Mouse (Mus musculus): Measurements from ENCODE around the gene Kndc1.

The Kndc1 gene

DNA sequence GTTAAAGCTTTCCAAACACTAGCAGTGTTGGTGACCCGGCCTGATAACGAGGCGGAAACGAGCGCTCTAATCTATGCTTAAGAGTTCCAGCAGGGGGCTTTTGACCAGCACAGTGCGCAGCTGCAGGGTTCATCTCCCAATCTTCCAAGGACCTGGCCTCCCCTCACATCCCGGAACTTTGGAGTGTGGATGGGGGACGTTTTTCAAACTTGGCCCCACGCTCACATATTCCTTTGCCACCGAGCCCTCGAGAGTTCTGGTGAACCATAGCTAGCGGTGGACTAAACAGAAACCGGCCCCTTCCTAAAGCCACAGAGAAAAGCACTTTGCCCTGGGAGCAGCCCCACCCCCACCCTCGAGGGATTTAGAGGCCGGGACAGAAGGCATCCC lies 55.4 kb downstream of the Kndc1 start:
- no peak for ATAC-seq (ENCODE audit: insufficient number of reproducible peaks, low FRiP score, low TSS enrichment)

DNA sequence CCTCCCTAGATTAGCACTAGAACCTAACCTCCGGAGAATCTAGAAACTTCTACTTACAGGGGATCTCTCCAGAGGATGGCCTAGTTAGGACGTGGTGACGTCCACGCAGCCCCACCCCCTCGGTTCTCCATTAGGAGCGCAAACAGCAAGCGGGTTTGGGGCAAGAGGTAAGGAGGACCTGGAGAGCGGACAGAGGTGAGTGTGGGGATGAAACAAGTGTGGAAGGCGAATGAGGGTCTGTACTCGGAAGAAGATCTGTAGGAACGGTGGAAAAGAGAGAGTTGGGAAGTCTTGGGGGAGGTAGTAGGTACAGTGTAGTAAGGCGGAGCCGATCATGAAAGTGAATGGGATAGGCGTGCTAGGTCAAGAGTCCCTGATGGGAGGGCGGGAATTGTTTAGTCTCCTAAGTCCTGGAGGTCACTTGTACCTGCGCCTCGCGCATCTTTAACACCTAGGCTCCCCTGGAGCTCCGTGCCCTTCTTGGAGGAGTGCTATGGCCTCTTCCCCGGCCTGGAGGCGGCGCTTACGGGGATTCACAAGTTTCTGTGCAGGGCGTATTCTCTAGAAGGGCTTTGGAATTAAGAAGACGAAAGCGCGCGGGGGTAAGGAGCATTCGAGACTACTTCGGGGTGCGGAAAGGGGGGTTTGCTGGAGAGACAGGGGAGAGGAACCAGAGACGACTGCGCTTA lies 55.9 kb downstream of the Kndc1 start:
- no peak for ATAC-seq (ENCODE audit: insufficient number of reproducible peaks, low FRiP score, low TSS enrichment)

DNA sequence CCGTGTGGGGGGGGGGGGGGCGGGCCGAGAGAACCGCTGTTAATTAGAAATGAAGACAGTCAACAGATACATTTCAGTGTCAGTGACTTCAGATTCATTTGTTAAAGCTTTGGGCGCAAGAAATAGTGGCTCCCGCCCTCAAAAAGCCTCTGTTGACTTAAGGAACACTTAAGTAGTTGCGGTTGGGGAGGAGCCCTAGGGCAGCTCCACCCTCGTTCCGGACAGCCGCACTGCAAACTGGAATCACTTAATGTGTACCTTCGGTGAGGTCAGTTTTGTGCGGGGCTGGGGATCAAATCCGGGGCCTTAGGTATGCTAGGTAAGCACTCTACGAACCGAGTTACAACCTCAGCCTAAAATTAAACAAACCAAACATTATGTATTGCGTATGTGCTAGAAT lies 56.6 kb downstream of the Kndc1 start:
- no peak for ATAC-seq (ENCODE audit: insufficient number of reproducible peaks, low FRiP score, low TSS enrichment)

DNA sequence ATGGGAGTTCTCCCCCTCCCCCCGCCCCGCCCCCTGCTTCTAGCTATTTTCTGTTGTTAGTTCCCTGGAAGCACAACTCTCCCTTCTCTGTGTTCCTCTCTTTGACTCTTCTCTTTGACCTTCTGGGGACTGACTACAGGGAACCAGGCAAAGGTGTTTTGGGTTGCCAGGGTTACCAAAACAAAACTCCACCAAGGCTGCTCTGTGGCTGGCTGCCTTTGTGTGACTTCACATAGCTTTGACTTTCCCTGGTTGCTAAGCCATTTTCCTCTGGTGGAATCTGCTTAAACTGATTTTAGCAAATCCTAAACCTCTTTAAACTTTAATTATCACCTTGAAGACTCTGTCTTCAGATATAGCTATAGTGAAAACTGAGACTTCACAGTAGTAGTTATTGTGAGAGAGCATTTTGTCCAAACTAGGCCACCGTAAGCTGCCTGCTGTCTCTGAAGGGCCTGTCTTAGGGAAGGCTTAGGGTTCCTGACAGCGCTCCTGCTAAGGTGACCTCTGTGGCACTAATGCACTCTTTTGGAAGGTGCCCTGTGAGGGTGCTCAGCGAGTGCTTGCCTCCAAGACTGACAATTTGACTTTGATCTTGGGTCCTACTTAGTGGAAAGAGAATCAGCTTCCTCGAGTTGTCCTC lies 57.6 kb downstream of the Kndc1 start:
- no peak for ATAC-seq (ENCODE audit: insufficient number of reproducible peaks, low FRiP score, low TSS enrichment)

DNA sequence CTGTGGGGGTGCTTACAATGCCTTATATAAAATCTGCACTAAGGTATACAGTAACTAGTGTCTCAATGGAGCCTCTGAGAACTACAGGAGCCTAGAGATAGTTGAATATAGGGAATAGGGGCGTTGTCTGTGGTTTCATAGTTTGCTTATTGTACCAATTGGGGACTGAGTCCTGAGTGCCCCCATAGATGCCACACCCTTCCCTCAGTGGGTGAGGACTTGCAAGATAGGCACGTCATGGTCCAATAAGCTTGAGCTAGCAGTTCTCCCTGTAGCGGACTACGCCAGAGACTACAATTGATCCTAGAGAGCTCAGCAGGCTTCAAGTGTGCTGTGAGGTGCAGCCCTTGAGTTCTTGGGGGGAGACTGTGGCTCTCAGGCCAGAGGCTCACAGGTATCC lies 61.0 kb downstream of the Kndc1 start:
- no peak for ATAC-seq (ENCODE audit: insufficient number of reproducible peaks, low FRiP score, low TSS enrichment)

DNA sequence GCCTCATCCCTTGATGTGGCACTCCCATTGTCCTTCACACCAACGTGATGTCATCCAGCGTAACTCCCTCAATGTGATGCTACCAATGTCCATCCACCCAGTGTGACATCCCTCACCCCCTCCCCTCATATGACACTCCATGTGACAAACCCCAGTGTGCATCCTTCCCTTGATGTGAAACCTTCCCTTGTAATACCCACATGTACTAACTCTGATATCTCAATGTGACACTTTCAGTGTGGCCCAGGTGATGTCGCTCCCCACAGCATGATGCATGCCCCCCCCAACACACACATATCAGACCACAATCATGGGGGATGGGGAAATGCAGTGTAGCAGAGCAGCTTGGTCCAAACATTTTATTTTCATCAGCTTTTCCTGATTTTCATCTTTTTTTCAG lies 62.2 kb downstream of the Kndc1 start:
- ATAC-seq (ENCODE audit: insufficient number of reproducible peaks, low FRiP score, low TSS enrichment), result no peak

DNA sequence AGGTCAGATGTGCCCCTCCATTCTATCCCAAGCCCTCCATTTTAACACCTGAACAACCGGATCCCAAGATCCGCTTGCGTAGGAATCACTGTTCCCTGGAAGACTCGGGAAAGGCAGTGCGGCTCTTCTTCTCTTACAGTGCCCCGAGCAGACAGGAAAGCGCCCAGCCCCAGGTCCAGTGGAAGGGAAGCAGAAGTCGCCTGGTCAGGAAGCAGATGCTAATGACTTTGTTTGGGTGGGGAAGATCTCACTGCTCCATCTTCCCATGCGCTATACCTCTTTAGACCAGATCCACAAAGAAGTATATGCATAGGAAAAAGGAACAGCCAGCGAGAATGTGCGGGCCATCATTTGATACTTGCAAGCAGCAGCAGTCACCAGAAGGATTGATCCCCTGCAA lies 62.9 kb downstream of the Kndc1 start:
- ATAC-seq (ENCODE audit: insufficient number of reproducible peaks, low FRiP score, low TSS enrichment), result no peak

DNA sequence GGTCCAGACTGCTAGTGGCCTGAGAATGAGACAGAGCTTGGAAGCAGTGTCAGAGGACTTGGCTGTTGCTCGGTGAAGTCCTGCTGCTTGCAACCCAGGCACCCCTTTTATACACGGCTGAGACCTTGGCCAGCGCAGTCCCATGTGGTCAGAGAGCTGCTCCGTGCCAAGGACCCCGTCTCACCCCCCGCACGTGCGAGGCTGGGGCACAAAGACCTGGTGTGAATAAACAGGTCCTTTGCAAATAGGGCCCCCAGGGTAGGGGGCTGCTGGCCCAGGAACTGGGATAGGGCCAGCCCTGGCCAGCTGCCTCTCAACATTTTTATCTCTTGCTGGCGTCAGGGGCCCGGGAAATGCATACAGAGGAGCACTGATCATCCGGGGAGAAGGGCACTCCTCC lies 63.5 kb downstream of the Kndc1 start:
- no peak for ATAC-seq (ENCODE audit: insufficient number of reproducible peaks, low FRiP score, low TSS enrichment)

DNA sequence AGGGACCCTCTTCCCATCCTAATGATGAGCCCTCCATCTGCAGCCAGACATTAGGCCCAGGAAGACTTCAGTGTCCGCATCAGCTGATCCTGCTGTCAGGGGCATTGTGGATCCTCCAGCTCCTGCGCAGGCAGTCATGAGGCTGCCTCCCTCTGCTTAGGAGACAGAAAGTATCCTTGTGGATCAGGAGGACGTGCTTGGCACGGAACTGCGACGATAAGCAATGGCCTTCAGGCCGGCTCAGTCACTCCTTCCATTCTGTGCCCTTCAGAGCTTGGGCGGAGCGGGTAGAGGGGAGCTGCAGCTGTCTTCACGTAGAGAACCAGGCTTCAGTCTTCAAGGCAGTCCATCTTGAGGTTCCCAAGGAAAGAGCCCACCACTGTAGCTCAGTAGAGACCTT lies 66.6 kb downstream of the Kndc1 start:
- ATAC-seq (ENCODE audit: insufficient number of reproducible peaks, low FRiP score, low TSS enrichment), result no peak

DNA sequence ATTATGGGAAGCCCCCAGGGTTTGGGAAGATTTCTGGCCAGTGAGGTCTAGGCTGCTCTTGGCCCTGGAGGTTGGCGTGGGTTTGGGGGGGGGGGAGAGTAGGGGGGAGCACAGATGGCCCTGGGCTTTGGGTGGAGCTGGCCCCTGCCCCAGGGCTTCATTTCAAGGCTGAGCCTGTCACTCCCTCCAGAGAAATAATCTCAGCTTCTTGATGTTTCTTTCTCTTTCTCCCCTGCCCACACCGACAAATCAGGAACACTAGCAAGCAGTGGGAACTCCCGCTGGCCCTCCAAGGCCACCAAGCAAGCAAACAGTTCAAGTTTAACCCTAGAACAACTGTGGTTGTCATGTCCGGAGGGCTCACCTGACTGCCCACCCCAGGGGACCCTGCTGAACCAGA lies 69.3 kb downstream of the Kndc1 start:
- ATAC-seq (ENCODE audit: insufficient number of reproducible peaks, low FRiP score, low TSS enrichment), result no peak

DNA sequence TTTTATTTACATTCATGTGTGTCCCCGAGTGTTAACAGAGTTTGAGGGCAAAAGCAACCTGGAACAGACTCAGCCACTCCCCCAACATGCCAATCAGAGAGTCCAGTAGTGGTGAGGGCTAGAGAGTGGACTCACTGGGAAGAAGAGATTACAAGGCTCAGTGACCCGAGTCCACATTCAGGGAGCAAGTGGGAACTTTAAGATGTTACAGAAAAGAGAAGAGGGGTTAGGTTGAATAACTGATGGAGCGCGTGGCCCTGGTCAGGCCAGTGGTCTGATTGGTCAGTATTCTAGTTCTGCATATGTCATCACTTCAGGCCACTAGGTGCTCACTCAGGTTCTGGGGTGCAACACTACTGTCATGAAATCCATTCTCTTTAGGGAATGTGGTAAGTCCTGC lies 72.7 kb downstream of the Kndc1 start:
- ATAC-seq (ENCODE audit: insufficient number of reproducible peaks, low FRiP score, low TSS enrichment), result no peak

DNA sequence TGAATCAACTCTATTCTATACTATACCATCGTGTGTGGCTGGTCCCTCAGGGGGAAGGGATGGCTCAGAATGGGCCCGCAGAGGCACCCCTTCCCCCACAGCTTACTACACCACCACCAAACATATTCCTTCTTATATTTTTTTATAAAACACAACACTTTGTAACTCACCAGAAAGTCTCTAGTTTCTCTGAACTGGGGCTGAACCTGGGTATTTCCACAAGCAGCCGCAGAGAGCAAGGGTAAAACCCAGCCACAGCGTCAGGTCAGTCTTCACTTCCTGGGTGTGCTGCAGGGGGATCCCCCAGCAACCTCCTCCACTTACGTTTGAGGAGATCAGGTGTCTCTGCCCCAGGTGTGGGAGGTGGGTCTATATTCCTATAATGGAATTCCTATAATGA lies 73.9 kb downstream of the Kndc1 start:
- ATAC-seq (ENCODE audit: insufficient number of reproducible peaks, low FRiP score, low TSS enrichment), result no peak

DNA sequence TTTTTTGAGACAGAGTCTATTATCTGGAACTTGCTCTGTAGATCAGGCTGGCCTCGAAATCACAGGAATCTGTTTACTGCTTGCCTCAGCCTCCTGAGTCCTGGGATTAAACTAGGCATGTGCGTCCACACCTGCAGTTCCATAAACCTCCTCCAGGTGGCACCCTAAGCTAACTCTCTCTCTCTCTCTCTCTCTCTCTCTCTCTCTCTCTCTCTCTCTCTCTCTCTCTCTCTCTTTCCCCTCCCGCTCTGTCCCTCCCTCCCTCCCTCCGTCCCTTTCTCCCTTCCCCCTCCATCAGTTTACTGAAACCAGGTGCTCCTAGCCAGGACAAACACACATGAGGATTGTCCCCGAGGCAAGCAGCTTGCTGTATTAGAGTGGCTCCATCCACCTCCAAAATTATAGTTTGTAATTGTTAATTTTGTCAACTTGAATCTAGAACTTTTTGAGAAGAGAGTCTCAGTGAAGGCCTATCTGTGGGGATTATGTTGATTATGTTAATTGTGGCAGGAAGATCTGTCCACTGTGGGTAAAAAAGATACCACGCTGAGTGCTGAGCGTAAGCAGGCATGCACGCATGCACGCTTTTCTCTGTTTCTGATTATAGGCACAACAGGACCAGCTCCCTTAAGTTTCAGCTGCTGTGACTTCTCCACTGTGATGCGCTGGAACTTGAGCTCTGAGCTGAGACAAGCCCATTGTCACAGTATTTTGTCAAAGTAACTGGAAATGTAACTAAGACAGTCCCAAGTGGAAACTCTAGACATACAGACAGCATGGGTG lies 75.0 kb downstream of the Kndc1 start:
- ATAC-seq (ENCODE audit: insufficient number of reproducible peaks, low FRiP score, low TSS enrichment), result no peak

DNA sequence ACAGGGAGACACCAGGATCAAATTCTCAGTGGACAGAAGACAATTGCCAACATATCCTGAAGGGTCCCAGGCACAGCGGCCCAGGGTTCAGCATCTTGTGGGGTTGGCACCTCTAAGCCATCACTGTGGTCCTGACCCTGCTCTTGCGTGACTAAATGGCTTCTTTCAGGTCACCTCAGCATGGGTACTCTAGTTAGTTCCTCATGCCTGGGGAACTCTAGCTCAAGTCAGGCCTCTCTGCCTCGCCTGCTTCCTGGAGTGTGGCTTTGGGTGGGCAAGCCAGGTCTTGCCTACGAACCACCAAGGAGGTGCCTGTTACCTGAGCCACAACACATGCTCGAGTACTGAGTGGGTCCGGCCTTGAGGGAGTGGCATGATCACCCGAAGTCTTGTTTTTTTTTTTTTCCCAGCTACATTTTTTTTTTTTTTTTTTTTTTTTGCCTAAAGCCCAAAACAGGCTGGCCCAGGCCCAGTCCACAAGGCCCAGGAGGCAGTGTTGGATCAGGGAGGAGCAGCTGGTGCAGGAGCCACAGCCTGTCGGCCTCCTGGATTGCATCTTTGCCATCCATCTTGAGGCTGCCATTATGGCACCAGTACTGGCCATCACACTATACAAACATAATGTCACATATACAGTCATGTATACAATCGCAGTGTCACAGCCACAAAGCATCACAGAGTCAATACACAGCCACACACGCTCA lies 75.9 kb downstream of the Kndc1 start:
- ATAC-seq (ENCODE audit: insufficient number of reproducible peaks, low FRiP score, low TSS enrichment), result no peak

DNA sequence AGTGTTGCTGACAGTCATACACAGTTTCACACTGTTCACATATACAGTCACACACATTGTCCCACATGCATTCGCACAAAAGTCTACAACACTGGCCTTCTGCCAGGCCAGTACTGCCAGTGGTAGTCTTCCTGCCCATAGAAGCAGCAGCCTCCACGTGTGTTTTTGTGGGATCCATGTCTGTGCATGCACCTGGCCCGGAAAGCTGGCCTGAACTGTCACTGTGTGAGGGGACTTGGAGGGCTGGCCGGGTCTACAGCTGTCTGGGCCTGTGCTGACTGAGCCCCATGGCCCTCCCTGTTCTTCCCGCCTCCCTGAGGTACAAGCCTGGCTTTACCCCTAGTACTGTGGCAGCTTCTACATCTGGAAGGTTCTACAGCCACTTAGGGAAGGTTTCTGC lies 76.5 kb downstream of the Kndc1 start:
- no peak for ATAC-seq (ENCODE audit: insufficient number of reproducible peaks, low FRiP score, low TSS enrichment)

DNA sequence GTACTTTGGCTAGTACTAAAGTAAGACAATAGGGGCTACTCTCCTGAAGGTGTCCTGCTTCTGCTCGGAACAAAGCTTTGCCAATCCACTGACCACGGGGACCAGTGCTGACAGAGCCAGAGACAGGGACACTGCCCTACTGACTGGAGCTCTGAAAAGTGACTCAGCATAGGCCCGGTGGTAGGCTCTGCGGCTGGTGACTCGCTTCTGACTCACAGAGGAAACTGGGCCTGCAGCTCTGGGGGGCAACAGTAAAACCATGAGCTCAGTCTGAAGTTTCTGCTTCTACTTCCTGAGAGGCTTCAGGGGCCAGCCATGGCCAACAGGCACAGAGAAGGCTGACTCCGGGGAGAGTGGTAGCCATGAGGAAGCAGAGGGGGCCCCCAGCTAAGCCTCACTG lies 76.9 kb downstream of the Kndc1 start:
- ATAC-seq (ENCODE audit: insufficient number of reproducible peaks, low FRiP score, low TSS enrichment), result no peak

DNA sequence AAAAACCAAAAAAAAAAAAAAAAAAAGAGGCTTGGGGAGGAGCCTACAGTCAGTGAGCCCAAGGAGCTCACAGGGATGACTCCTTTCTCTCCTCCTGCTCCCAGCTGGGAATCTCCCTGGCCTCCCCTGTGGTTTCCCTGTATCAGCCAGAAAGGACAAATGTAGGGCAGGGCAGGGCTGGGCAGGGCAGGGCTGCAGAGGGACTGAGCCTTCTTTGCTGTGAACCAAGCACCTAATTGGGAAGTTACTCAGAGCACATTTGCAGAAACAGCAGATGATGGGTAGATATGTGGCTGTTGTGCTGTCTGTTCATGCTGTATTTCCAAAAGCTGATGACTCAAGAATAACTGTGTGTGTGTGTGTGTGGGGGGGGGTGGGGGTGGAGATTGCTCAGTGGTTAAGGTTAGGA lies 78.4 kb downstream of the Kndc1 start:
- ATAC-seq (ENCODE audit: insufficient number of reproducible peaks, low FRiP score, low TSS enrichment), result no peak

DNA sequence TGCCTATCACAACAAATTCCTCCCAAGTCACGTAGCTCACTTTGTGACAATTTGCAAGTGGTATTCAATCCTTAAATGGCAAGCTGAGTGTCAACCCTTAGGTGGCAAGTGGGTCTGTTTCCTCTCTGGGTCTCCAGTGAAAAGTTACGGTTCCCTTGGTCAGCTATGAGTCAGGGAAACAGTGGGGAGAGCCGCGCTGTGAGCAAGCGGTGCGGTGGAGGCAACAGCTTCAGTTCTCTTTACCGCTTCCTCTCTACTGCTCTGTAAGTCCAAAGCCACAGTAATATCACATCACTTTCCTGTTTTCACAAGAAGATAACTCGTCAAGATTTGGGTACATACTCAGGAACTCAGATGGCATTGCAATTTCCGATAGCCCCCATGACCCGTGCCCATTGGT lies 79.8 kb downstream of the Kndc1 start:
- ATAC-seq (ENCODE audit: insufficient number of reproducible peaks, low FRiP score, low TSS enrichment), result no peak

DNA sequence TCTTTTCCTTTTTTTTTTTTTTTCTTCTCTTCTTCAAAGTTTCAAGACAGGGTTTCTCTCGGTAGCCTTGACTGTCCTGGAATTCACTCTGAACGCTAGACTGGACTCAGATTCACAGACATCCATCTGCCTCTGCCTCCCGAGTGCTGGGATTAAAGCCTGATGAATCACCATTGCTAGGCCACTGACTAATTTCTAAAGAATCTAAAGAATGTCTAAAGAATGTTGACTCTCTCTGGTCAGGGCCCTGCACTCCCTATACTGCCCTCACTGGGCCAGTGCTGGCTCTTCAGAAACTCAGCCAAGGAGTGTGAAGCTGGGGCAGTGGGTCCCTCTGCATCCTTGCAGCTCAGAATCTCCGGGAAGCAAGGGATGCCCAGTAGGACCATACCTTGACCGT lies 81.0 kb downstream of the Kndc1 start:
- no peak for ATAC-seq (ENCODE audit: insufficient number of reproducible peaks, low FRiP score, low TSS enrichment)

DNA sequence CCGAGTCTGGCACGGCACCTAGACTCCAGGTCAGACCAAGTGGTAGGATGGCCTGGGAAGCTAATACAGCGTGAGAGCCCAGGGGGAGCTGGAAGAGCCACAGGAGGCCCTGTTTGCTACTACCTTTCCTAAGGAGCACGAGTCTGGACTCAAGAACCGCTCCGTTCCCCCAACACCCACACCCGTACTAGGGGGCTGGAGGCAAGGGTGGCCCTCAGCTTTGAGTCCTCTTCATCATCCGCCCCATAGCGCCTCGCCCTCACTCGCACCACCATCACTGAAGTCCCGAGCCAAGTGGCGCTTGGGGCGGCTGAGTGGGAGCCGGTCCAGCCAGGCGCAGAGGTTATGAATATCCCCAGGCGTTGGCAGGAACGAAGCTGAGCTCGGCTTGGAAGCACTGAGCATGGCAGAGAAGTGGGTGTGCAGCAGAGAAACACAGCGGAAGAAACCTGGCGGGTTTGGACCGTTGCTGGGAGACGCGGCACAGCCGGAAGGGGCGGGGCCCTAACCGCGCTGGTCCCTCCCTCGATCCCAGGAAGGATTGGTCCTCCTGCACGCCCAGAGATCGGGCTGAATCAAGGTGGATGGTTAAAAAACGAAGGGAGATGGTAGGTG lies 83.9 kb downstream of the Kndc1 start, which contains the start of gene 6430531B16Rik:
TSS of gene 6430531B16Rik (minus strand) at position 478 of the 615 bp plus-strand sequence.
- ATAC-seq (ENCODE audit: insufficient number of reproducible peaks, low FRiP score, low TSS enrichment), result peak; percentile 85
